In genomic region chr10:43152643-43153042, GRCm38 (mm10) we compare ENCODE assay signal across 25 mouse cellular contexts. TPM values are rescaled to one million over a fixed set of nuclear protein-coding genes. Genes with fewer than 3 reads are reported as not detected.
"Had no signal": no experiment of that assay in that cellular context is flagged by ENCODE, and none has a peak within 500 bp of the region (broad histone marks: within the 10 kb centered on the region; RNA-seq: fewer than 3 reads in every experiment).

No protein-coding gene starts in this region.

- H3K27me3 ChIP-seq: limb, embryonic 12.5 days; liver, embryonic 13.5 days; midbrain, embryonic 13.5 days; neural tube, embryonic 13.5 days had no signal

- H3K27ac ChIP-seq: layer of hippocampus, adult 2 months; limb, embryonic 12.5 days; liver, embryonic 13.5 days; midbrain, embryonic 10.5 days; midbrain, embryonic 13.5 days; neural tube, embryonic 13.5 days had no signal

- ATAC-seq: lung, postnatal 0 days; midbrain, embryonic 13.5 days; midbrain, embryonic 16.5 days had no signal

- H3K4me3 ChIP-seq: layer of hippocampus, adult 2 months; limb, embryonic 12.5 days; liver, embryonic 13.5 days; megakaryocyte, embryonic 14.5 days; midbrain, embryonic 10.5 days; midbrain, embryonic 13.5 days; myocyte; neural tube, embryonic 13.5 days had no signal

- H3K4me1 ChIP-seq: liver, embryonic 13.5 days; megakaryocyte, embryonic 14.5 days had no signal

- H3K36me3 ChIP-seq: limb, embryonic 12.5 days; liver, embryonic 13.5 days had no signal

- H3K9ac ChIP-seq: limb, embryonic 12.5 days; liver, embryonic 13.5 days; midbrain, embryonic 13.5 days; neural tube, embryonic 13.5 days had no signal

- DNase-seq: kidney, adult 11 months; kidney, adult 8-10 months; kidney, postnatal 25 days; layer of hippocampus, adult 9-11 months; liver; liver, embryonic 13.5 days; lung, adult 2 months; lung, postnatal 36 days; retina, postnatal 1 day; right cerebral cortex, postnatal 25 days; thymus, adult 18-20 months; thymus, postnatal 36 days had no signal

- H3K9me3 ChIP-seq: limb, embryonic 12.5 days; liver, embryonic 13.5 days; megakaryocyte, embryonic 14.5 days; midbrain, embryonic 10.5 days; midbrain, embryonic 13.5 days; neural tube, embryonic 13.5 days had no signal

- H3K4me2 ChIP-seq: limb, embryonic 12.5 days; liver, embryonic 13.5 days; midbrain, embryonic 13.5 days; neural tube, embryonic 13.5 days had no signal

RNA-seq across cellular contexts. Expression of gene Sobp, which starts 21.7 kb away (rescaled TPM):
- total RNA-seq: monocyte, adult 5-6 weeks; neutrophil, adult 5-6 weeks had no signal

RNA-seq across cellular contexts. Expression of gene 9030612E09Rik, which starts 21.9 kb away (rescaled TPM):
- total RNA-seq: monocyte, adult 5-6 weeks; neutrophil, adult 5-6 weeks had no signal
- polyA plus RNA-seq: liver, embryonic 13.5 days; liver, embryonic 16.5 days; spleen, adult 2 months had no signal
